Mouse (Mus musculus) testis, adult 2 months (tissue): ENCODE measurements at regions not wholly inside any gene's neighbourhood (a gene's known extent, or its start where the extent isn't known, plus 50 kb on each side); places are given as distances from the start of the nearest gene placed in this dataset.

ENCODE experiments used
- H3K27ac ChIP-seq: fragments of 200-500 bp; 2 replicates; pipeline ENCODE4 v1.5.1; 2012; ENCODE audit warnings: low read depth, low read length; ENCODE audit not compliant: control insufficient read depth, insufficient read depth
- H3K27me3 ChIP-seq: fragments of 200-500 bp; 2 replicates; pipeline ENCODE4 v1.6.1; 2012; ENCODE audit warnings: mild to moderate bottlenecking, low read length, moderate library complexity; ENCODE audit not compliant: control insufficient read depth, insufficient read depth
- H3K36me3 ChIP-seq: fragments of 200-500 bp; 2 replicates; pipeline ENCODE4 v1.6.1; 2012; ENCODE audit warnings: mild to moderate bottlenecking, low read length; ENCODE audit not compliant: control insufficient read depth, insufficient read depth
- H3K4me1 ChIP-seq: fragments of 200-500 bp; 2 replicates; pipeline ENCODE4 v1.6.1; 2012; ENCODE audit warnings: low read length; ENCODE audit not compliant: control insufficient read depth, insufficient read depth
- H3K4me3 ChIP-seq: fragments of 200-500 bp; 2 replicates; pipeline ENCODE4 v1.5.1; 2012; ENCODE audit warnings: low read depth, mild to moderate bottlenecking, low read length, moderate library complexity, mixed read lengths; ENCODE audit not compliant: control insufficient read depth
- CTCF ChIP-seq: fragments of 200-500 bp; IDR thresholded peaks from 2 replicates; pipeline ENCODE4 v1.5.1; 2012; ENCODE audit warnings: low read depth, mild to moderate bottlenecking, inconsistent platforms, low read length, moderate library complexity; ENCODE audit not compliant: control insufficient read depth, insufficient read depth, insufficient replicate concordance
- POLR2A ChIP-seq: fragments of 200-500 bp; IDR thresholded peaks from 2 replicates; pipeline ENCODE4 v1.6.1; 2012; ENCODE audit warnings: low read depth, mild to moderate bottlenecking, inconsistent platforms, low read length, moderate library complexity; ENCODE audit not compliant: control insufficient read depth

DNA sequence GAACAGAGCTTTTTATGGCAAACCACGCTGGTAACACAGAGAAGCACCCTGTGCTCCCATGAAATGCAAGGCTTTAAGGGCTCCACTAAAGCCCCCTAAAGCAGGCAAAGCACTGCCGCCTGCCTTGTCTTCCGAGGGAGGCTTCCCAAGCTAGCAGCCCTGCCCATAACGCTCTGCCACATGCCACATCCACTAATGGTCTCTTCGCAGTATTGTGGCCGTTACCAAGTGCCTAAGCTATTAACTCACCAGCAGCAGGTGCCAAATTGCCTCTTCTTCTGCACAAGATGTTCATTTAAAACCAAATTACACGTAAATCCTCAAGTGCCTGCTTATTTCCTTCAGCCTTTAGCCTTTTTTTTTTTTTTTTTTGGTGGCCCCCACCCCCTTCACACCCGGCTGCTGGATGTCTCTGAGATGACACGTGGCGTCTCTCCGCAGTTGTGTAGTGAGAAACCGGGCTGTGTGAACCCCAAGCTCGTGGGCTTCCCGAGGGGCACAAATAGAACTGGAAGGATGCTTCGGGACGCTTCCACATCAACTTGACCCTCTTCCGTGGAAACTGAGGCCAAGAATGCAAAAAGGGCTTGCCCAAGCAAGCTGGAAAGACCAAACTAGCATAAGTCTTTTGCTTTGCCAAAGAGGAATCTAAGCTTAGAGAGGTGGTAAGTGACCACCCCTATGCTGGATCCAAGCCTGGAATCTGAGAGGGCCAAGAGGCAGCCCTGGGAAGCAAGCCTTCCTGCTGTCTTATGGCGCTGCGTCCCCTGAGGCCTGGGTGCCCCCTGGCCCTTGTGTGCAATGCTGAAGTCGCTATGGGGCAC, 117.2 kb upstream of the Parp11 start:
- Histone ChIP-seq H3K4me3 (no peak overlapping the region), H3K4me1 (peaks cover 14% of the 10 kb centered on the region), H3K36me3 (no peaks in the 10 kb centered on the region), H3K27me3 (no peaks in the 10 kb centered on the region), H3K27ac (no peak overlapping the region)
- TF ChIP-seq CTCF, result no peak
- TF ChIP-seq POLR2A, result no peak

DNA sequence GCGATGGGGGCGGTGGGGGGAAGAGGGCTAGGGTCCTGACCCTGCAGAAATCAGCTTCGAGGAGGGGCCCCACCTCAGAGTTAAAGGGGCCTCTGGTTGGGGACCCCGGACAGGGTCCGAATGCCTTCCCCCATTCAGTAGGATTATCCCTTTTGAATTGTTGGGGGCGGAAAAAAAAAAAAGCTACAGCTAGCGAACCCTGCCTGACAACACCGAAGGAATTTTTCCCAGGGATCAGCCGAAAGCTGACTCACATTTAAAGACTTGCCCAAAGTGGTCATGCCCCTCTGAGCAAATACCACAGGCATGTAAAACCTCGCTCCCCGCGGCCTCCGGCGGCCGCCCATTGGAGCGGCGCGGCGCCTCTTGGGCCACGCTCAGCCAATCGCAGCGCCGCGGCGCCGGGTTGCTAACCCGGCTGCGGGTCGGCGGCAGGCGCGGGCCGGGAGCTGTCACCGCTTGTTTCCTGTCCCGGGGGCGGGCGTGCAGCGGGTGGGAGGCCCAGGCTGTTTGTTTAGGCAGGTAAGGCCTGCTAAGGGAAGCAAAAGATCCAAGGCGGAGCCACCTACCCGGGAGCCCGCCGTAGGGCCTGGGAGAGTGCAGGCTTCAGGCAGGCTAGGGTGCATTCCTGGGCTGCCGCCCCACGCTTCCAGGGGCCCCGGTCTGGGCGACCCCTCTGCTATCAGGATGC, 116.5 kb upstream of the Parp11 start:
- TF ChIP-seq CTCF, result no peak
- Histone ChIP-seq H3K27ac (no peak overlapping the region), H3K4me1 (peaks cover 14% of the 10 kb centered on the region), H3K27me3 (no peaks in the 10 kb centered on the region), H3K36me3 (no peaks in the 10 kb centered on the region), H3K4me3 (peak overlapping the region; percentile 66)

DNA sequence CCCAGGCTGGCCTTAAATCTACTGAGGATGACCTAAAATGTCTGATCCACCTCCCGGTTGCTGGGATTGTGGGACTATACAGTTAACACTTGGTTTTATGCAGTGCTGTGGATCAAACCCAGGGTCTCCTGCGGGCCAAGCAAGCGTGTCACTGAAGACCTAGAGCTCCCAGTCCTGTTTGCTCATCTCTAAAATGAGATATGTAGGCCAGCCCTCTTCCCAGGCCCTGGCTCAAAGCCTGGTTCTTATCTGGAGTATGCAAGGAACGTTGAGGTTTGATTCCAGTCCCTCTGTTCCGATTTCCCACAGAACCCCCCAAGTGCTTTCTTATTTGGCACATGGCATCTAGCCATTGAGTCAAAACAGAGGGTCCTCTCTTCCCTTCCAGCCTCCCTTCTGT, 115.5 kb upstream of the Parp11 start:
- Histone ChIP-seq H3K4me3 (no peak overlapping the region), H3K36me3 (no peaks in the 10 kb centered on the region), H3K27me3 (no peaks in the 10 kb centered on the region), H3K27ac (no peak overlapping the region), H3K4me1 (peaks cover 14% of the 10 kb centered on the region)
- TF ChIP-seq CTCF (no peak), POLR2A (no peak)

DNA sequence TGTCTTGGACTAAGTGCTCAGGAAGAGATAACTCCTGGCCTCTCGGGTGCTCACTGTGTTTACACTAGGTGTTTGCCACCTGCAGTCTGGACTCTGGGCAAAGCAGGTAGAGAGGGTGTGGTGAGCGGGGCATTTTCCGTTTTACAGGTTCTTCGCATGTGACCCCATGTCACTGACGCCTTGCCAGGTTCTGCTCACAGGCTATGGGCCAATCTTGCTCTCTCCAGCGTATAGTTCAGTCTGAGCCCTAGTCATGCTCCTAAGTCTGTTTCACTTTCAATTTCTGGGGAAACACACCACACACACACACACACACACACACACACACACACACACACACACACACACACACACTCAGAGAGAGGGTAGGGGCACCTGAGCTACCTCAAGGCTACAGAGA, 112.4 kb upstream of the Parp11 start:
- peaks cover 18% of the 10 kb centered on the region for H3K4me1 ChIP-seq
- no peak overlapping the region for H3K27ac ChIP-seq
- no peaks in the 10 kb centered on the region for H3K36me3 ChIP-seq
- TF ChIP-seq CTCF (no peak), POLR2A (no peak)
- H3K4me3 ChIP-seq, result no peak overlapping the region
- no peaks in the 10 kb centered on the region for H3K27me3 ChIP-seq

DNA sequence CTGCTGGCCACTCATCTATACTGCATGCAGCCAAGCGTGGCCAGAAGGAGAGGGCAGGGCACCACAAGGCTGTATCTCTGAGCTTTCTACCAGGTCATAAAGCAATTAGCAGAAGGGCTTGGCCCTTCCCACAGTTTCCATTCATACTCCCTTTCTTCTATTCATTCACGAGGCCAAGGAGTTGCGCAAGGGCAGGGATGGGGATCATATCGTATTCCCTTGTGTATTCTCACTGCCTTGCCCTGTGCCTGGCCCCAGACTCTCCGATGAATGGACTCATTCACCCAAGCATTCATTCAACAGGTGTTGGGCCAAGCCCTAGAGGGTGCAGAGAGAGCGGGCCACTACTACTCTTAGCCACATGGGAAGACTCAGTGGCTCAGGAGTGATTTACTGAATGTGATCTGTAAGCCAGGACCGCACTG, 111.2 kb upstream of the Parp11 start:
- peaks cover 10% of the 10 kb centered on the region for H3K4me1 ChIP-seq
- no peak overlapping the region for H3K4me3 ChIP-seq
- TF ChIP-seq POLR2A (no peak), CTCF (no peak)
- H3K27me3 ChIP-seq, result no peaks in the 10 kb centered on the region
- H3K27ac ChIP-seq, result no peak overlapping the region
- no peaks in the 10 kb centered on the region for H3K36me3 ChIP-seq

DNA sequence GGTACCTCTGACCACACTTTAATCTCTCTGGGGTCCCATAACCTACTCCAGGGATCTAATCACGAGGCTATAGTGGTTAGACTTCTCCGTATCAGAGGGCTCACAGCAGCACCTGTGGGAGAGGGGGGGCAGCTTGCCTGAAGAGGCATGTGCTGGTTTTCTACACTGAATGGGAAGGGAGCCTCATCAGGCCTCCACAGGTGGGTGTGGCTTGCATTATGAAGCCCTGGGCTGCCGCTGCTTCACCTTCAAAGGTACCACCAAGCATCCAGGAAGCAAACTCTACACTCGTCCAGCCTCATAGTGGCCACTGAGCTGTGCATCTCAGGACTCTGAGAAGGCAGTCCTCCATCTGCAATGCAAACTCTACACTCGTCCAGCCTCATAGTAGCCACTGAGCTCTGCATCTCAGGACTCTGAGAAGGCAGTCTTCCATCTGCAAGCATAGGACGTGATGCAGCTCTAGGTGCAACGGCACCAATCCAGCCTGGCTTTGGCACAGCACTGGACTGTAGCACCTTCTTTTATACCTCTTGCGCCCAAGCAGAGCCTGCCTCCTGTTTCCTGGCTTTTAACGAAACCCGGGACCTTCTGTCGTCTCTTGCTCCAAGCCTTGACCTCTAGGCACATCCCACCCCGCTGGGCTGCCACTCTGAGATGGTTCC, 110.5 kb upstream of the Parp11 start:
- H3K4me3 ChIP-seq, result no peak overlapping the region
- H3K27ac ChIP-seq, result no peak overlapping the region
- H3K27me3 ChIP-seq, result no peaks in the 10 kb centered on the region
- no peak for TF ChIP-seq POLR2A
- no peak for TF ChIP-seq CTCF
- no peaks in the 10 kb centered on the region for H3K36me3 ChIP-seq
- H3K4me1 ChIP-seq, result peaks cover 6% of the 10 kb centered on the region; the same call in 1 of the 2 replicates
